ENCODE assay signal across 8 mouse cellular contexts in genomic region chr9:83924878-83925687, GRCm38 (mm10). TPM values are rescaled to one million over a fixed set of nuclear protein-coding genes. Genes with fewer than 3 reads are reported as not detected.
A peak's percentile ranks its signal among the peaks of the same experiment; 100 is the strongest.
DNase-seq lines count a peak whose midpoint lies in the region; ATAC-seq lines count a peak whose summit lies in the region.

Bckdhb (plus strand) TSS chr9:83925145.

- ATAC-seq in forebrain, embryonic 14.5 days, result peak; percentile 100
- ATAC-seq in neural tube, embryonic 15.5 days (ENCODE audit: low FRiP score), result peak; percentile 100

- intact Hi-C loops in heart, postnatal 14 days (cut with DNase I), result no loop called here

- no peaks in the 10 kb centered on the region for H3K9me3 ChIP-seq in forebrain, embryonic 14.5 days (replicated peaks; ENCODE audit: control insufficient read depth, low read length)
- no peaks in the 10 kb centered on the region for H3K9me3 ChIP-seq in neural tube, embryonic 15.5 days (replicated peaks)

- DNase-seq in ES-CJ7 (ENCODE audit: low read depth, low spot score), result peak; percentile 94
- peak; percentile 97 for DNase-seq in cerebellum, adult 11 months
- DNase-seq in forebrain, embryonic 14.5 days (ENCODE audit: low spot score), result peak; percentile 98
- DNase-seq in heart, postnatal 14 days, result peak; percentile 97 to 98
- peak; percentile 98 for DNase-seq in layer of hippocampus, adult 11-12 months (ENCODE audit: low spot score)
- peak; percentile 96 to 97 for DNase-seq in lung, adult 18-20 months
- DNase-seq in testis, postnatal 14 days (ENCODE audit: low spot score), result peak; percentile 96

- H3K27ac ChIP-seq in forebrain, embryonic 14.5 days (ENCODE audit: low read depth, low read length), result 0 out of 2 replicates have a peak within 1 kb of the TSS, but pooled peaks have one; percentile 7
- peak within 1 kb of the TSS; percentile 73 for H3K27ac ChIP-seq in neural tube, embryonic 15.5 days (replicated peaks)

- peak within 1 kb of the TSS; percentile 54 for H3K4me2 ChIP-seq in forebrain, embryonic 14.5 days (ENCODE audit: low read length)
- peak within 1 kb of the TSS; percentile 72 for H3K4me2 ChIP-seq in neural tube, embryonic 15.5 days

- H3K4me1 ChIP-seq in forebrain, embryonic 14.5 days (ENCODE audit: control insufficient read depth, insufficient read depth, low read length), result no peaks in the 10 kb centered on the region
- peaks cover 6% of the 10 kb centered on the region for H3K4me1 ChIP-seq in neural tube, embryonic 15.5 days

- H3K4me3 ChIP-seq in forebrain, embryonic 14.5 days (ENCODE audit: low read depth, low read length), result peak within 1 kb of the TSS; percentile 62
- H3K4me3 ChIP-seq in neural tube, embryonic 15.5 days (replicated peaks), result peak within 1 kb of the TSS; percentile 67

- WGBS in forebrain, embryonic 14.5 days, result under 1% methylated on average over 46 of the region's 46 CpGs
- WGBS in neural tube, embryonic 15.5 days, result under 1% methylated on average over 45 of the region's 46 CpGs

- H3K9ac ChIP-seq in forebrain, embryonic 14.5 days (ENCODE audit: low read length), result peak within 1 kb of the TSS; percentile 73
- peak within 1 kb of the TSS; percentile 67 for H3K9ac ChIP-seq in neural tube, embryonic 15.5 days (replicated peaks)

- H3K27me3 ChIP-seq in forebrain, embryonic 14.5 days (replicated peaks; ENCODE audit: control insufficient read depth, insufficient read depth, low read length), result no peaks in the 10 kb centered on the region
- no peaks in the 10 kb centered on the region for H3K27me3 ChIP-seq in neural tube, embryonic 15.5 days (replicated peaks)

- H3K36me3 ChIP-seq in forebrain, embryonic 14.5 days (ENCODE audit: control insufficient read depth, insufficient read depth, low read length), result no peaks in the 10 kb centered on the region
- H3K36me3 ChIP-seq in neural tube, embryonic 15.5 days, result no peaks in the 10 kb centered on the region

RNA-seq across cellular contexts. Expression of gene Bckdhb, which starts in this region (rescaled TPM):
- polyA plus RNA-seq in forebrain, embryonic 14.5 days (2014; fragmentation: Nextera tagmentation; extraction: Ambion mirVana), result 35.6 and 37.2 TPM in 2 replicates
- total RNA-seq in heart, postnatal 14 days (2021), result 10 to 100 TPM; 44.6 to 52.8 TPM
- 39.9 and 43.4 TPM in 2 replicates for polyA plus RNA-seq in neural tube, embryonic 15.5 days (2015; fragmentation: Nextera tagmentation; extraction: Ambion mirVana)

Comparison
In these comparisons a context has a peak if more than half of its experiments do, and no peak if none do; other contexts are left out.
1. Peak in every context shown above with its lines: DNase-seq, ATAC-seq, H3K4me3 ChIP-seq and H3K27ac ChIP-seq.